Mouse (Mus musculus) right cerebral cortex, adult 18-20 months (tissue): Measurements from ENCODE around the gene Dync2h1.
"Not testable (repeated sequence)": the region's sequence is repeated elsewhere in the genome, so short reads cannot be mapped to it uniquely, and the experiment has no call there.

Experiments used
- DNase-seq: peaks from one replicate; pipeline ENCODE4 v3.0.0; 2022; ENCODE audit warnings: mixed read lengths

Gene Dync2h1

GRCm38 (mm10) chr9:7184172-7184896, at the start of gene Dync2h1, which contains the start of gene Dcun1d5:
Dync2h1 (minus strand) TSS chr9:7184446.
Dcun1d5 (plus strand) TSS chr9:7184520.
- DNase-seq = peak; percentile 96

- DNase-seq = no peak
Observed at GRCm38 (mm10) chr9:7221460-7221859, 37.2 kb upstream of the Dync2h1 start.

GRCm38 (mm10) chr9:7221024-7221423, 36.8 kb upstream of the Dync2h1 start:
- no peak for DNase-seq

- DNase-seq = no peak
Observed at GRCm38 (mm10) chr9:7216240-7216639, 32.0 kb upstream of the Dync2h1 start.

- not testable (repeated sequence) for DNase-seq
Observed at GRCm38 (mm10) chr9:7190694-7191093, 6.4 kb upstream of the Dync2h1 start.

GRCm38 (mm10) chr9:7184897-7185291, 648 bp upstream of the Dync2h1 start:
- DNase-seq = peak; percentile 22

- peak; percentile 96 for DNase-seq
Observed at GRCm38 (mm10) chr9:7176618-7177610, 7.3 kb downstream of the Dync2h1 start.

GRCm38 (mm10) chr9:7173756-7174155, 10.5 kb downstream of the Dync2h1 start:
- DNase-seq = no peak

- no peak for DNase-seq
Observed at GRCm38 (mm10) chr9:7167339-7167998, 16.8 kb downstream of the Dync2h1 start.

GRCm38 (mm10) chr9:7160688-7161087, 23.6 kb downstream of the Dync2h1 start:
- no peak for DNase-seq

- no peak for DNase-seq
Observed at GRCm38 (mm10) chr9:7159718-7160117, 24.5 kb downstream of the Dync2h1 start.

GRCm38 (mm10) chr9:7158605-7159004, 25.6 kb downstream of the Dync2h1 start:
- no peak for DNase-seq

GRCm38 (mm10) chr9:7154391-7154790, 29.9 kb downstream of the Dync2h1 start:
- no peak for DNase-seq

- DNase-seq = no peak
Observed at GRCm38 (mm10) chr9:7122863-7123262, 61.4 kb downstream of the Dync2h1 start.

GRCm38 (mm10) chr9:7110166-7110565, 74.1 kb downstream of the Dync2h1 start:
- DNase-seq = no peak

- DNase-seq = no peak
Observed at GRCm38 (mm10) chr9:7101361-7101760, 82.9 kb downstream of the Dync2h1 start.

GRCm38 (mm10) chr9:7074625-7075024, 109.6 kb downstream of the Dync2h1 start:
- DNase-seq = no peak

- no peak for DNase-seq
Observed at GRCm38 (mm10) chr9:7070846-7071245, 113.4 kb downstream of the Dync2h1 start.

- no peak for DNase-seq
Observed at GRCm38 (mm10) chr9:7050588-7050987, 133.7 kb downstream of the Dync2h1 start.

GRCm38 (mm10) chr9:7042635-7043273, 141.5 kb downstream of the Dync2h1 start:
- DNase-seq = no peak

GRCm38 (mm10) chr9:7041231-7041630, 143.0 kb downstream of the Dync2h1 start:
- DNase-seq = no peak

GRCm38 (mm10) chr9:7032553-7032952, 151.7 kb downstream of the Dync2h1 start:
- DNase-seq = no peak

- no peak for DNase-seq
Observed at GRCm38 (mm10) chr9:7015600-7015999, 168.6 kb downstream of the Dync2h1 start.
